Mouse (Mus musculus): ENCODE data around the gene Adamtsl5.

DNA sequence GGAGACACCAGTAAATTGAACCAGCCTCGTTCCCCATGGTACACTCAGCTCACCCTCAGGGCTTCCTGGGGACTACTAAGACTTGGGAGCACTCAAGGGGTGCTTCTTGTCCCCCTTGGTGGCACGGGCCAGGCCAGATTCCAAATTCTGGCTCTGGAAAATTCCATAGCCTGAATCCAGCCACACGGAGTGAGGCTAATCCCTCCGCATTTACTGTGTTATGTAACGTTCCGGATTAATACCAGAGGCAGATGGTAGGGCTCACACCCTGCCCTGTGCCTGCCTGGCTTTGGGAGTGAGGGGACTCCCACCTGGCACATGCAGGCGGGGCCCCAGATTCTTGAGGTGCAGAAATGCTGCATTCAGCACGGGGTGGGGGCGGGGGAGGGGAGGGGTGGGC is 7.2 kb upstream of the Adamtsl5 start:
- TF ChIP-seq CTCF (IDR thresholded peaks at IDR 0.05; ENCODE audit: low read depth, low read length) (no peak), GATA2 (IDR thresholded peaks at IDR 0.05; ENCODE audit: borderline replicate concordance, low read depth, low read length) (no peak), TAL1 (conservative IDR thresholded peaks at IDR 0.05; ENCODE audit: low read depth, low read length) (no peak)
